Mouse (Mus musculus) gastrocnemius, adult 2 months (tissue): ENCODE measurements around the gene Fbxo3. TPM values are rescaled to one million over a fixed set of nuclear protein-coding genes. Genes with fewer than 3 reads are reported as not detected.
"Not testable (repeated sequence)": the region's sequence is repeated elsewhere in the genome, so short reads cannot be mapped to it uniquely, and the experiment has no call there.

Experiments used
- DNase-seq: peaks from one replicate; pipeline ENCODE4 v3.0.0; 2022
- H3K27ac ChIP-seq: fragments of 200-600 bp; 2 replicates; pipeline ENCODE4 v1.8.1; 2022; ENCODE audit warnings: mild to moderate bottlenecking
- H3K4me3 ChIP-seq: fragments of 200-600 bp; 2 replicates; pipeline ENCODE4 v1.8.1; 2022; ENCODE audit warnings: mild to moderate bottlenecking, moderate library complexity
- CTCF ChIP-seq: fragments of 200-600 bp; IDR thresholded peaks from 2 replicates; pipeline ENCODE4 v1.8.1; 2022; ENCODE audit warnings: antibody characterized with exemption, mild to moderate bottlenecking, moderate library complexity
- intact Hi-C: fragments of 180-260 bp; cut with DNase I; formaldehyde crosslinking; loops from one replicate; pipeline ENCODE4 v1.15.1; 2025
- total RNA-seq, 2 experiments: library from RNA; stranded (reverse); gene quantifications; 2 replicates each; pipeline ENCODE4 v1.2.3; 2021

Gene Fbxo3
- total RNA-seq, 2 experiments from 2014 or later = 47.5 to 53.9 TPM

GRCm38 (mm10) chr2:104043624-104044478 lies 16.3 kb downstream of the Fbxo3 start:
- Histone ChIP-seq H3K4me3 (peak overlapping the region; percentile 43), H3K27ac (peak overlapping the region; percentile 89)
- TF ChIP-seq CTCF = no peak
- no peak for DNase-seq
- intact Hi-C loops = no loop called here

GRCm38 (mm10) chr2:104044479-104045080 lies 17.1 kb downstream of the Fbxo3 start:
- Histone ChIP-seq H3K27ac (peak overlapping the region; percentile 89), H3K4me3 (peak overlapping the region; percentile 22)
- intact Hi-C loops = no loop called here
- no peak for TF ChIP-seq CTCF
- peak; percentile 70 for DNase-seq

- Histone ChIP-seq H3K27ac (no peak overlapping the region), H3K4me3 (no peak overlapping the region)
- intact Hi-C loops = no loop called here
- no peak for DNase-seq
- TF ChIP-seq CTCF = no peak
These were observed 30.9 kb downstream of the Fbxo3 start for GRCm38 (mm10) chr2:104058381-104058780.

GRCm38 (mm10) chr2:104058954-104059353 lies 31.4 kb downstream of the Fbxo3 start:
- TF ChIP-seq CTCF = no peak

GRCm38 (mm10) chr2:104059786-104060185 lies 32.3 kb downstream of the Fbxo3 start:
- TF ChIP-seq CTCF = no peak
- Histone ChIP-seq H3K4me3 (no peak overlapping the region), H3K27ac (no peak overlapping the region)
- DNase-seq = no peak
- intact Hi-C loops = no loop called here

More at GRCm38 (mm10) chr2:104058954-104059353, 31.4 kb downstream of the Fbxo3 start:
- no peak overlapping the region for H3K27ac ChIP-seq
- DNase-seq = no peak
- intact Hi-C loops = no loop called here
- H3K4me3 ChIP-seq = no peak overlapping the region

- intact Hi-C loops = no loop called here
- Histone ChIP-seq H3K4me3 (no peak overlapping the region), H3K27ac (no peak overlapping the region)
- TF ChIP-seq CTCF = no peak
- no peak for DNase-seq
These were observed 33.5 kb downstream of the Fbxo3 start for GRCm38 (mm10) chr2:104060996-104061395.

GRCm38 (mm10) chr2:104062665-104063064 lies 35.1 kb downstream of the Fbxo3 start:
- intact Hi-C loops = no loop called here
- DNase-seq = no peak
- H3K27ac ChIP-seq = no peak overlapping the region
- no peak overlapping the region for H3K4me3 ChIP-seq
- no peak for TF ChIP-seq CTCF

GRCm38 (mm10) chr2:104064152-104064551 lies 36.6 kb downstream of the Fbxo3 start:
- H3K27ac ChIP-seq = no peak overlapping the region
- no peak overlapping the region for H3K4me3 ChIP-seq
- intact Hi-C loops = no loop called here
- DNase-seq = no peak
- TF ChIP-seq CTCF = no peak

GRCm38 (mm10) chr2:104065526-104065925 lies 38.0 kb downstream of the Fbxo3 start, which contains the start of gene Gm10912:
Gene Gm10912 (plus strand): TSS chr2:104065826.
- intact Hi-C loops, H3K27ac ChIP-seq, DNase-seq, H3K4me3 ChIP-seq: not testable (repeated sequence)

- H3K4me3 ChIP-seq, H3K27ac ChIP-seq, DNase-seq: not testable (repeated sequence)
- intact Hi-C loops = loop anchor here (1.0 kb wide), 1 partner anchor 27 kb away; the partner anchor contains the start of gene Cd59a
These were observed 40.9 kb downstream of the Fbxo3 start, which contains the start of gene Gm10799 for GRCm38 (mm10) chr2:104068450-104068849. Gene Gm10799 (minus strand): TSS chr2:104068550.

- peak; percentile 64 for DNase-seq
- H3K4me3 ChIP-seq = peak within 1 kb of the TSS; percentile 67
- TF ChIP-seq CTCF = no peak
- peak within 1 kb of the TSS; percentile 66 for H3K27ac ChIP-seq
- intact Hi-C loops = no loop called here
These were observed 42.2 kb downstream of the Fbxo3 start, which contains the start of gene Cd59b for GRCm38 (mm10) chr2:104069704-104070185. Gene Cd59b (plus strand): TSS chr2:104069849.

- H3K4me3 ChIP-seq, H3K27ac ChIP-seq, DNase-seq, intact Hi-C loops: not testable (repeated sequence)
These were observed 50.8 kb downstream of the Fbxo3 start for GRCm38 (mm10) chr2:104078285-104078684.

- H3K4me3 ChIP-seq, DNase-seq, intact Hi-C loops, H3K27ac ChIP-seq: not testable (repeated sequence)
These were observed 54.0 kb downstream of the Fbxo3 start for GRCm38 (mm10) chr2:104081436-104082050.
